Mouse (Mus musculus) forebrain, embryonic 11.5 days (tissue): ENCODE measurements around the gene Susd4. TPM values are rescaled to one million over a fixed set of nuclear protein-coding genes. Genes with fewer than 3 reads are reported as not detected.

Experiments used
- ATAC-seq: fragments of 200-750 bp; cut with Nextera tagmentation; replicated peaks from 2 replicates; pipeline ENCODE4 v1.8.0; 2017; ENCODE audit warnings: moderate TSS enrichment; ENCODE audit not compliant: low FRiP score
- DNase-seq: peaks from one replicate; pipeline ENCODE4 v3.0.0-alpha.2; 2017; ENCODE audit warnings: low spot score
- H3K27ac ChIP-seq: fragments of 300-500 bp; sonication (generic); 2 replicates; pipeline ENCODE4 v1.5.1; 2014; ENCODE audit warnings: low read depth, low read length
- H3K27me3 ChIP-seq: fragments of 300-500 bp; sonication (generic); 2 replicates; pipeline ENCODE4 v1.6.1; 2014; ENCODE audit warnings: mild to moderate bottlenecking, low read length, mixed read lengths; ENCODE audit not compliant: control insufficient read depth, insufficient read depth
- H3K36me3 ChIP-seq: fragments of 300-500 bp; sonication (generic); 2 replicates; pipeline ENCODE4 v1.6.1; 2014; ENCODE audit warnings: mild to moderate bottlenecking, low read length, moderate library complexity, mixed read lengths; ENCODE audit not compliant: control insufficient read depth, insufficient read depth
- H3K4me1 ChIP-seq: fragments of 300-500 bp; sonication (generic); replicated peaks from 2 replicates; pipeline ENCODE4 v1.6.1; 2014; ENCODE audit warnings: low read length, mixed read lengths; ENCODE audit not compliant: control insufficient read depth, insufficient read depth
- H3K4me2 ChIP-seq: fragments of 300-500 bp; sonication (generic); 2 replicates; pipeline ENCODE4 v1.6.1; 2014; ENCODE audit warnings: low read depth, mild to moderate bottlenecking, low read length, moderate library complexity, mixed read lengths; ENCODE audit not compliant: severe bottlenecking
- H3K4me3 ChIP-seq: fragments of 300-500 bp; sonication (generic); 2 replicates; pipeline ENCODE4 v1.5.1; 2014; ENCODE audit warnings: low read depth, low read length
- H3K9ac ChIP-seq: fragments of 300-500 bp; sonication (generic); 2 replicates; pipeline ENCODE4 v1.6.1; 2014; ENCODE audit warnings: low read length
- H3K9me3 ChIP-seq: fragments of 300-500 bp; sonication (generic); 2 replicates; pipeline ENCODE4 v1.6.1; 2016; ENCODE audit warnings: low read length, mixed read lengths; ENCODE audit not compliant: control insufficient read depth
- WGBS: fragments of 180-500 bp; shearing (Covaris S2); extraction: QIAGEN DNeasy Blood & Tissue Kit; methylation state at CpG from one replicate; pipeline ENCODE4 v1.1.7; 2014; 5-methylcytosine and 5-hydroxymethylcytosine counted together
- polyA plus RNA-seq: library from polyadenylated mRNA; unstranded; fragments of >200 nt; fragmentation: Nextera tagmentation; extraction: Ambion mirVana; gene quantifications from 2 replicates; pipeline ENCODE4 v1.2.1, GENCODE M21; 2014

Gene Susd4
- polyA plus RNA-seq, 1 experiment from 2014 or later = 14.4 TPM

- DNase-seq (peak; percentile 75), ATAC-seq (peak; percentile 67)
- Histone ChIP-seq H3K36me3 (no peaks in the 10 kb centered on the region), H3K4me1 (0 out of 2 replicates have a peak, but pooled peaks cover 3% of the 10 kb centered on the region), H3K4me2 (no peak overlapping the region), H3K9me3 (no peaks in the 10 kb centered on the region), H3K27me3 (no peaks in the 10 kb centered on the region), H3K27ac (no peak overlapping the region), H3K9ac (no peak overlapping the region), H3K4me3 (no peak overlapping the region)
- 32% methylated on average over 14 of the region's 14 CpGs for WGBS
Observed at GRCm38 (mm10) chr1:182908050-182909036, 144.7 kb downstream of the Susd4 start.

GRCm38 (mm10) chr1:182909066-182909465, 145.4 kb downstream of the Susd4 start:
- H3K4me2 ChIP-seq = no peak overlapping the region
- no peaks in the 10 kb centered on the region for H3K9me3 ChIP-seq

DNA sequence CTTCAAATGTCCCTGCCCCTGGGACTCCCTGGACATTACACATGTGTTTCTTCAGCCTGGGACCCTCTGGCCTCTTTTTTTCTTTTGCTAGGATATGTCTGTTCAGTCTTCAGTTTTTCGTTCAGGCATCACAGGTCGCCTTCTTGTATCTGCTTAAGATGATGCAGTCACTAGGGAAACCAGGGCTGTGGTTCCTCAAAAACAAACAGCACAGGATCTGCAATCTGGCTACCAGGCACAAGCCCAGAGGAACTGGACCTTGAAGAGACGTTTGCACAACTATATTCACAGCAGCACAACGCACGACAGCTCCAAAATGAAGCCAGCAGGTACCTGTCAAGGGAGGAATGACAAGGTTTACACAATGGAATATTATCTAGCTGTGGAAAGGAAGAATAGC, 145.9 kb downstream of the Susd4 start:
- no peaks in the 10 kb centered on the region for H3K27me3 ChIP-seq

More at GRCm38 (mm10) chr1:182909066-182909465, 145.4 kb downstream of the Susd4 start:
- DNase-seq (no peak), ATAC-seq (no peak)
- Histone ChIP-seq H3K4me3 (no peak overlapping the region), H3K27ac (no peak overlapping the region), H3K9ac (no peak overlapping the region), H3K4me1 (0 out of 2 replicates have a peak, but pooled peaks cover 3% of the 10 kb centered on the region), H3K36me3 (no peaks in the 10 kb centered on the region), H3K27me3 (no peaks in the 10 kb centered on the region)
- 55% methylated on average over 3 of the region's 3 CpGs for WGBS

DNA sequence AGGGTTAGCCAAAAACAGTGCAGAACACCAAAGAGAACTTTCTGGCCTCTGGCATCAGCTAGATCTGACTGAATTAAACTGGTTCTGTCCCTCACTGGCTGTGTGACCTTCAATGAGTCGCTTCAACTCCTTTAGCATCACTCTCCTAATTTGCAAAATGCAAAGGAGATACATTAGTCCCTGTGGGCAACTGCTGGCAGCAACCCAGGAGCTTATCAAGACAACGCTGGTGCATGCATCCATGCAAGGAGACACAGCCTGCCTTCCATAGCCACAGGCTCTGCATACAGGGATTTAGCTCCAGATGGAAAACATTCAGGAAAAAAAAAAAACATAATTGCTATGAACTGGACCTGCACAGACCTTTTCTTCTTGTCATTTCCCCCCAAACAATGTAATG, 148.9 kb downstream of the Susd4 start:
- Histone ChIP-seq H3K27ac (no peak overlapping the region), H3K27me3 (no peaks in the 10 kb centered on the region), H3K9ac (no peak overlapping the region), H3K4me1 (0 out of 2 replicates have a peak, but pooled peaks cover 3% of the 10 kb centered on the region), H3K4me2 (no peak overlapping the region), H3K9me3 (no peaks in the 10 kb centered on the region), H3K4me3 (no peak overlapping the region), H3K36me3 (no peaks in the 10 kb centered on the region)
- no peak for DNase-seq
- WGBS = 81% methylated on average over 2 of the region's 2 CpGs
- ATAC-seq = no peak

More for the DNA sequence above, 145.9 kb downstream of the Susd4 start:
- DNase-seq (no peak), ATAC-seq (no peak)
- H3K4me2 ChIP-seq = no peak overlapping the region
- no peaks in the 10 kb centered on the region for H3K9me3 ChIP-seq
- H3K36me3 ChIP-seq = no peaks in the 10 kb centered on the region
- 90% methylated on average over 5 of the region's 5 CpGs for WGBS
- H3K4me1 ChIP-seq = 0 out of 2 replicates have a peak, but pooled peaks cover 3% of the 10 kb centered on the region
- no peak overlapping the region for H3K4me3 ChIP-seq
- H3K9ac ChIP-seq = no peak overlapping the region
- no peak overlapping the region for H3K27ac ChIP-seq

DNA sequence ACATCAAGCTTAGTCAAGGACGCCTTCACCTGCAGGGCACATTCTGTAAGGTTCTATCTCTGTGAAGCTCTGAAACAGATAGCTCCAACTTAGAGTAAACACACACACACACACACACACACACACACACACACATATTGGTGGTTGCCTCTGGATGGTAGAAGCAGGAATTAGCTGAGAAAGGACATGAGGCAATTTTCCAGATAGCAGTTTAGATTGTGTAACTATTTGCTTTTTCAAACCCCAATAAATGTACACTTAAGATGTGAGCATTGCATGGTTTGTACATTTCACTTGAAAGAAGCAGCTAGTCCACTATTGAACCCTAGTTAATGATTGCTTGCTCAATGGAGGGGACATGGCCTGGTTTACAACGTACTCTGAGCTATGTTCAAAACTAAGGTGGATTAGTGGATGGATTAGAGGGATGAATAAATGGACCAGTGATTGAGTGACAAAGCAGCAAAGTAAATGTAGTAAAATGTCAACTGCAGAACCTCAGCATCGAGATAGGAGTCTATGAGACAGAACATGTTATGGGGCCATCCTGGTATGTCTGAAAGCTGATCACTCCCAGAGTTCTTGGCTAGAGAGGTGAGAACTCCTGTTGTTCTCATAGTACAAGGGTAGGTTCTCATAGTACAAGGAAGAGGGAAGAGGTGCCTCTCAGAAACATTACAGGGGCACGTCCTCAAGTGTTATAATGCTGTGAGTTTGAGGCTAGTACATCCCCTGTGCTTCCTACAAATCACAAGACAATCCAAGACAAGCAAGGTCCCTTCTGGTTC, 150.7 kb downstream of the Susd4 start:
- WGBS = 88% methylated on average over 4 of the region's 4 CpGs
- no peaks in the 10 kb centered on the region for H3K9me3 ChIP-seq
- H3K27ac ChIP-seq = no peak overlapping the region
- H3K27me3 ChIP-seq = no peaks in the 10 kb centered on the region
- H3K4me1 ChIP-seq = peaks cover 5% of the 10 kb centered on the region; the same call in 1 of the 2 replicates
- DNase-seq = no peak
- H3K9ac ChIP-seq = no peak overlapping the region
- no peak overlapping the region for H3K4me3 ChIP-seq
- H3K36me3 ChIP-seq = no peaks in the 10 kb centered on the region
- no peak overlapping the region for H3K4me2 ChIP-seq
- ATAC-seq = no peak

GRCm38 (mm10) chr1:182916166-182916565, 152.5 kb downstream of the Susd4 start:
- 92% methylated on average over 5 of the region's 5 CpGs for WGBS
- no peak overlapping the region for H3K4me2 ChIP-seq
- no peak for ATAC-seq
- peaks cover 5% of the 10 kb centered on the region; the same call in 1 of the 2 replicates for H3K4me1 ChIP-seq
- H3K9ac ChIP-seq = no peak overlapping the region
- no peaks in the 10 kb centered on the region for H3K36me3 ChIP-seq
- H3K9me3 ChIP-seq = no peaks in the 10 kb centered on the region
- DNase-seq = no peak
- H3K4me3 ChIP-seq = no peak overlapping the region
- no peaks in the 10 kb centered on the region for H3K27me3 ChIP-seq
- no peak overlapping the region for H3K27ac ChIP-seq

GRCm38 (mm10) chr1:182918718-182919346, 155.2 kb downstream of the Susd4 start:
- 45% methylated on average over 8 of the region's 8 CpGs for WGBS
- DNase-seq (no peak), ATAC-seq (no peak)

GRCm38 (mm10) chr1:182922824-182923223, 159.2 kb downstream of the Susd4 start:
- 77% methylated on average over 4 of the region's 4 CpGs for WGBS
- Histone ChIP-seq H3K4me1 (peaks cover 5% of the 10 kb centered on the region; the same call in 1 of the 2 replicates), H3K36me3 (no peaks in the 10 kb centered on the region), H3K27ac (no peak overlapping the region), H3K4me3 (no peak overlapping the region), H3K9me3 (no peaks in the 10 kb centered on the region), H3K9ac (no peak overlapping the region), H3K4me2 (no peak overlapping the region), H3K27me3 (no peaks in the 10 kb centered on the region)
- DNase-seq (no peak), ATAC-seq (no peak)

More at GRCm38 (mm10) chr1:182918718-182919346, 155.2 kb downstream of the Susd4 start:
- Histone ChIP-seq H3K4me1 (peaks cover 5% of the 10 kb centered on the region; the same call in 1 of the 2 replicates), H3K27me3 (no peaks in the 10 kb centered on the region), H3K27ac (0 out of 2 replicates have a peak overlapping the region, but pooled peaks have one; percentile 31), H3K4me3 (no peak overlapping the region), H3K4me2 (no peak overlapping the region), H3K36me3 (no peaks in the 10 kb centered on the region), H3K9me3 (no peaks in the 10 kb centered on the region), H3K9ac (no peak overlapping the region)
